Mouse (Mus musculus): Measurements from ENCODE around the gene Usp20.
A peak's percentile ranks its signal among the peaks of the same experiment; 100 is the strongest.

Gene Usp20

GRCm38 (mm10) chr2:30985111-30986020 lies 3.3 kb downstream of the Usp20 start:
- DNase-seq (ENCODE audit: low spot score in 2 of 2): peak in 1 of 2 experiments; percentile 26

GRCm38 (mm10) chr2:30990221-30990620 lies 8.1 kb downstream of the Usp20 start:
- DNase-seq (ENCODE audit: low spot score in 2 of 2): no peak

- no peak for DNase-seq (ENCODE audit: low spot score in 2 of 2)
These were observed 12.8 kb downstream of the Usp20 start for GRCm38 (mm10) chr2:30994853-30995252.

- DNase-seq (ENCODE audit: low spot score in 2 of 2): no peak
These were observed 13.4 kb downstream of the Usp20 start for GRCm38 (mm10) chr2:30995432-30995996.

- no peak for DNase-seq (ENCODE audit: low spot score in 2 of 2)
These were observed 16.6 kb downstream of the Usp20 start for GRCm38 (mm10) chr2:30998443-30999260.

- no peak for DNase-seq (ENCODE audit: low spot score in 2 of 2)
These were observed 20.8 kb downstream of the Usp20 start for GRCm38 (mm10) chr2:31002857-31003256.

GRCm38 (mm10) chr2:31005453-31005852 lies 23.4 kb downstream of the Usp20 start:
- no peak for DNase-seq (ENCODE audit: low spot score in 2 of 2)

GRCm38 (mm10) chr2:31006434-31006833 lies 24.4 kb downstream of the Usp20 start:
- no peak for DNase-seq (ENCODE audit: low spot score in 2 of 2)

GRCm38 (mm10) chr2:31007208-31007607 lies 25.1 kb downstream of the Usp20 start:
- DNase-seq (ENCODE audit: low spot score in 2 of 2): no peak

GRCm38 (mm10) chr2:31013371-31014120 lies 31.5 kb downstream of the Usp20 start:
- DNase-seq (ENCODE audit: low spot score in 2 of 2): no peak

GRCm38 (mm10) chr2:31017625-31018317 lies 35.7 kb downstream of the Usp20 start:
- no peak for DNase-seq (ENCODE audit: low spot score in 2 of 2)

GRCm38 (mm10) chr2:31018519-31018918 lies 36.4 kb downstream of the Usp20 start:
- no peak for DNase-seq (ENCODE audit: low spot score in 2 of 2)

- no peak for DNase-seq (ENCODE audit: low spot score in 2 of 2)
These were observed 36.9 kb downstream of the Usp20 start for GRCm38 (mm10) chr2:31019011-31019410.

- no peak for DNase-seq (ENCODE audit: low spot score in 2 of 2)
These were observed 38.1 kb downstream of the Usp20 start for GRCm38 (mm10) chr2:31020202-31020601.

GRCm38 (mm10) chr2:31023940-31024339 lies 41.9 kb downstream of the Usp20 start:
- DNase-seq (ENCODE audit: low spot score in 2 of 2): no peak

- DNase-seq (ENCODE audit: low spot score in 2 of 2): peak in 1 of 2 experiments; percentile 48
These were observed 42.7 kb downstream of the Usp20 start for GRCm38 (mm10) chr2:31024618-31025370.

GRCm38 (mm10) chr2:31025458-31025857 lies 43.4 kb downstream of the Usp20 start:
- DNase-seq (ENCODE audit: low spot score in 2 of 2): no peak

- no peak for DNase-seq (ENCODE audit: low spot score in 2 of 2)
These were observed 44.6 kb downstream of the Usp20 start for GRCm38 (mm10) chr2:31026642-31027041.

- no peak for DNase-seq (ENCODE audit: low spot score in 2 of 2)
These were observed 49.9 kb downstream of the Usp20 start for GRCm38 (mm10) chr2:31031972-31032371.

GRCm38 (mm10) chr2:31036811-31037210 lies 54.7 kb downstream of the Usp20 start:
- no peak for DNase-seq (ENCODE audit: low spot score in 2 of 2)
